Mouse (Mus musculus) olfactory bulb, adult 2 months (tissue): ENCODE data around the gene Cxcr4.

Experiments used
- CTCF ChIP-seq: fragments of 200-500 bp; IDR thresholded peaks from 2 replicates; pipeline ENCODE4 v1.5.1; 2012; ENCODE audit warnings: low read depth, mild to moderate bottlenecking, low read length, moderate library complexity; ENCODE audit not compliant: insufficient read depth
- POLR2A ChIP-seq: fragments of 200-500 bp; IDR thresholded peaks from 2 replicates; pipeline ENCODE4 v1.6.1; 2012; ENCODE audit warnings: mild to moderate bottlenecking, low read depth, low read length, moderate library complexity; ENCODE audit not compliant: insufficient read depth

DNA sequence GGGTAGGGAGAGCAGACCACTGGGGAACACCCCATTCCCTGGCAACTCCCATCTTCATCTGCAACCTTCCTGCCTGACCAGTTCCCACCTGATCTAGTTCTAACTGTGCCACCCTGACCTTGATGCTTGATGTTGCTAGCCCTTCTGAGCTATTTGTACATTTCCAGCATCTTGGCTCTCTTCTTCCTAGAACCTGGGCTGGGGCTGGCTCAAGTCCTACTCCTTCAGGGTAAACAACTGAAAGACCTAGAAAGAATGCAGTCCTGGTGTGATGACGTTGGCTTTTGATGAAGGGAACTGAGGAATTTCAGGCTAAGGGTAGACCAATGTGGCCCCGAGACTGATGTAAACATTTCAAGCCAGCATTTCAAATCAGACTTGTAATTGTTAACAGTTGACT is 24.5 kb upstream of the Cxcr4 start:
- TF ChIP-seq CTCF, result no peak
- TF ChIP-seq POLR2A, result no peak
